Mouse (Mus musculus): ENCODE measurements around the gene Heg1.

Heg1 gene

GRCm38 (mm10) chr16:33705258-33705657 is 21.1 kb downstream of the Heg1 start:
- no peak for DNase-seq (ENCODE audit: low read depth, low spot score)

GRCm38 (mm10) chr16:33706111-33706890 is 22.1 kb downstream of the Heg1 start:
- no peak for DNase-seq (ENCODE audit: low read depth, low spot score)

- no peak for DNase-seq (ENCODE audit: low read depth, low spot score)
Observed at GRCm38 (mm10) chr16:33708031-33708430, 23.9 kb downstream of the Heg1 start.

- DNase-seq (ENCODE audit: low read depth, low spot score) = no peak
Observed at GRCm38 (mm10) chr16:33708585-33709397, 24.6 kb downstream of the Heg1 start.

DNA sequence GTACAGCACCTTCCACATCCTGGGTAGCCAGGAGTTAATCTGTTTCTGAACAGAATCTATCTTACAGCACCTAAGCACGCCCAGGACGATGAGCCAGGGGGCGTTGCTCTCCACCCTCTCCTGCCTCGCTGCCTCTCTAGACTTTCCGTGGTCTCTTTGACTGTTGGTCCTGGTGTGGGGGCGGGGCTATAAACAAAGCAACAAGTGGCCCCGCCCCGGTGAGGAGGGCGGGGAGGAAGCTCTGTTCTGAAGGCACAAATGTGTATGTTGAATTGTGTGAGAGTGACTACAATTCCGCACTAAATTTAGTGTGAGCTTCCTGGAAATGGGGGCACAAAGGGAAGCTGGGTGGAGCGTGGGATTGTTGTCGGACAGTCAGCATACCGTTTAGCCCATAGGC is 30.1 kb downstream of the Heg1 start:
- DNase-seq (ENCODE audit: low read depth, low spot score) = peak; percentile 63

- DNase-seq (ENCODE audit: low read depth, low spot score) = no peak
Observed at GRCm38 (mm10) chr16:33723241-33723640, 39.1 kb downstream of the Heg1 start.

GRCm38 (mm10) chr16:33723983-33724382 is 39.8 kb downstream of the Heg1 start:
- no peak for DNase-seq (ENCODE audit: low read depth, low spot score)

DNA sequence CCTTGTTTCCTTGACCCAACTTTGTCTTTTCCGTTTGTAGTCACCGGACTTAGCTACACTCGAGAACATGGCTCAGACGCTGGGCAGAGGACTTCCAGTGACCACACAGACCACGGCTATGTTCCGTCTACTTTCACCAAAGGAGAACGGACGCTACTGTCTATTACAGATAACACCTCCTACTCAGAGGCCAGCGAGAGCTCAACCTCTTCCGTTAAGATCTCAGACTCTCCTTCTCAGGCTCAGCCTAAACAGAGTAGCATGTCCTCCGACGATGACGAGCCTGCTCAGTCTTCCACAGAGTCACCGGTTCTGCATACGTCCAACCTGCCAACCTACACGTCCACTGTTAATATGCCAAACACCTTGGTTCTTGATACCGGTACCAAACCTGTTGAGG is 42.1 kb downstream of the Heg1 start:
- no peak for DNase-seq (ENCODE audit: low read depth, low spot score)

DNA sequence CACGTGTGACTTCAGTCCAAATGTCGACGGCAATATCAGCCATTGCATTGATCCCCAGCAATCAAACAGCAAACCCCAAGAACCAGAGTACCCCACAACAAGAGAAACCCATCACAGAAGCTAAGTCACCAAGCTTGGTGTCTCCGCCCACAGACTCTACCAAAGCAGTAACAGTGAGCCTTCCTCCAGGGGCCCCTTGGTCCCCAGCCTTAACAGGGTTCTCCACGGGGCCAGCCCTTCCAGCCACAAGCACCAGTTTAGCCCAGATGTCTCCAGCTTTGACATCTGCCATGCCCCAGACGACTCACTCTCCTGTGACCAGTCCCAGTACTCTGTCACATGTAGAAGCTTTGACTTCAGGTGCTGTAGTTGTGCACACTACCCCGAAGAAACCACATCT is 42.7 kb downstream of the Heg1 start:
- no peak for DNase-seq (ENCODE audit: low read depth, low spot score)

DNA sequence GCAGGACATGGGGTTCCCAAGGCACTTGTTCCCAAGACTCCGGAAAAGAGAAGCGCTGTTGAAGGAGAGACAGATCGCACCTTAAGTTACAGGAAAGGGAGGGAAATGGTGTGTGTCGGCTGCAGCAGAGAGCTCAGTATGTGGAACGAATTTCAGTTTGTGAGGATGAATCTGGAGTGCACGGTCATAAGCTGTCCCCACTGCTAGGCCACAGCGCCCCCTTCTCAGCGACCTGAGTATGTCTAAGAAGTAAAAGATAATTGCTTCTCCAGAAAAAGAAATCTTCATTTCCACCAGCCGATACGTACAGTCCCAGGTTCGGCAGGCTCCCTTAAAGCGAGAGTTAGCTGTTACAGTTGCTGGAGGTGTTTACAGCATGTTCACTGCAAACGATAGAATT is 44.3 kb downstream of the Heg1 start:
- no peak for DNase-seq (ENCODE audit: low read depth, low spot score)

DNA sequence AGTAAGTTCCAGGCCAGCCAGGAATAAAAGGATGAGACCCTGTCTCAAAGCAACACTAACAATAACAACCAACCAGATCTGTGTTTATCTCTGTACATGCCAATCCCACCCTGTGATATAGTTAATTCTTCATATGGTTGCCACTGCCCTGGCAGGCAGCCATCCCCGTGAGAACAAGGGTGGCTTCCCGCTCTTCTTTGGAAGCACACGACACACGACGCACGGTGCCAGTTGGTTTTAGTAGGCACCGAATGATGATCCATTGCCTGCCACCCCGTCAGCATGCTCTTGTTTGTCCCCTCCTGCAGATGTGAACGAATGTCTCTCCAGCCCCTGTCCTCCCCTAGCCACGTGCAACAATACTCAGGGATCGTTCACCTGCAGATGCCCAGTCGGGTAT is 47.1 kb downstream of the Heg1 start:
- no peak for DNase-seq (ENCODE audit: low read depth, low spot score)

DNA sequence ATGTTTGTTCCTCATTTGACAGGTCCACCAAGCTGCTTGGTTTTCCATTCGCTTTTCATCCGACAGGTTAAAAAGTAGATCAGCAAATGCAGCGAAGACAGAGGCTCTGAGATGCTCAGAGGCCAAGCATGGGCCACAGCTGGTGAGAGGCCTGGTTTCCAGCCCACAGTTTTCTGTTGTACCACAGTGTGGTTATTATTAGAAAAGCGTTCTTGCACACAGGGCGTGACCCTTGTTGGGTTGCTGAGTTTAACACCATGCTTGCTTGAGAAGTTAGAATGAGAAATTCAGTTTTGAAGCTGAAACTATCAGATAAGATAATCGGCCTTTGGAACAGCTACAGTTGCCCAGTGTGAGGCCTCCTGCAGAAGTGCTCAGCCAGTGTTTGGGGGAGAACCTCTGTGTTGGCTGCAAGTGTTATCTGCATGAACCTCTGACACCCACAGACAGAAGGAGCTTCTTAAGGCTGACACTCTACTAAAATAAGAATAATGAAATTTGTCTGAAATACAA is 48.1 kb downstream of the Heg1 start:
- DNase-seq (ENCODE audit: low read depth, low spot score) = no peak

- no peak for DNase-seq (ENCODE audit: low read depth, low spot score)
Observed at GRCm38 (mm10) chr16:33732846-33733580, 48.8 kb downstream of the Heg1 start.

GRCm38 (mm10) chr16:33733864-33734263 is 49.7 kb downstream of the Heg1 start:
- DNase-seq (ENCODE audit: low read depth, low spot score) = no peak

- DNase-seq (ENCODE audit: low read depth, low spot score) = peak; percentile 65
Observed at GRCm38 (mm10) chr16:33734545-33734944, 50.4 kb downstream of the Heg1 start.

DNA sequence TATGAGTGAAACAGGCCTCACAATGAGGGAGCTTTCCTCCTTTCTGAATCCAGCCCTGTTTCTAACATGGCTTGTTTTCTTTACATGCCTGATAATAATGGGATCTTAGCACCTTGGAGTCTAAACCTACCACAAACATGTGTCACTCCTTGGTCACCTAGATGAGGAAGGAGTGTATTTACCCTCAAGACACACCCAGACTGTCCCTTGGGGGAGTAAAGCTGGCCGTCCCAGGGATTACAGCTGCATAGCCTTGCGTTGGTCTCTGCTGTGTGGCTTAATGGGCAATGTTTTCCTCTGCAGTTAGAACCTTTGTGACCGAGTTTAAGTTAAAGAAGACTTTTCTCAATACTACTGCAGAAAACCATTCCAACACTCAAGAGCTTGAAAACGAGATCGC is 51.1 kb downstream of the Heg1 start:
- no peak for DNase-seq (ENCODE audit: low read depth, low spot score)

DNA sequence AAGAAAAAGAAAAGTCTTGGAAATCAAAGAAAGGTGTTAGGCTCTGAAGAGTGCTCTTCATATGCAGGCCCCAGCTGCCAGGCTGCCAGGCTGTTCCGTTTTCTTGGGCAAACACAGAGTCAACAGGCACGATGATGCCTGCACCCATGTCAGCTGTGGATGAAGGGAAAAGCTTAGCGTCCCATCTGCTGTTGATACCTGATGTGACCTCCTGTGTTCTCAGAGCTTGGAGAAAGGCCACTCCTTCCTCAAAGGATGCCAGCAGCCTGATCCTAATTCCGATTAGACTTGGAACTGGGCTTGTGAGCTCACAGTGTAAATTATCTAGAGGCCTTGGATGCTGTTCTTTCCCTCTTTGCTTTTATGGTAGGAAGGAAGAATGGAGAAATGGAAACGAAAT is 51.6 kb downstream of the Heg1 start:
- no peak for DNase-seq (ENCODE audit: low read depth, low spot score)

GRCm38 (mm10) chr16:33736746-33737145 is 52.6 kb downstream of the Heg1 start:
- DNase-seq (ENCODE audit: low read depth, low spot score) = no peak

GRCm38 (mm10) chr16:33738949-33739719 is 55.0 kb downstream of the Heg1 start:
- peak; percentile 83 for DNase-seq (ENCODE audit: low read depth, low spot score)

GRCm38 (mm10) chr16:33739802-33740201 is 55.6 kb downstream of the Heg1 start:
- DNase-seq (ENCODE audit: low read depth, low spot score) = peak; percentile 45

- no peak for DNase-seq (ENCODE audit: low read depth, low spot score)
Observed at GRCm38 (mm10) chr16:33740416-33740815, 56.2 kb downstream of the Heg1 start.
